Mouse (Mus musculus) ES-E14 (cell line): Measurements from ENCODE around the gene Catsper4.

Experiments used
- HCFC1 ChIP-seq: IDR thresholded peaks from 2 replicates; pipeline ENCODE4 v1.6.1; 2012; ENCODE audit warnings: low read length, inconsistent platforms, borderline replicate concordance; ENCODE audit not compliant: insufficient read depth
- MAFK ChIP-seq: IDR thresholded peaks from 2 replicates; pipeline ENCODE4 v1.6.1; 2014; ENCODE audit warnings: mild to moderate bottlenecking, low read depth, low read length, inconsistent platforms; ENCODE audit not compliant: insufficient read depth
- ZNF384 ChIP-seq: IDR thresholded peaks from 2 replicates; pipeline ENCODE4 v1.6.1; 2012; ENCODE audit warnings: low read depth, low read length, inconsistent platforms

- TF ChIP-seq MAFK (no peak), ZNF384 (no peak), HCFC1 (no peak)
Measured at GRCm38 (mm10) chr4:134263191-134263590, 36.0 kb upstream of the Catsper4 start.
